Mouse (Mus musculus): ENCODE measurements around the gene Ascl2. TPM values are rescaled to one million over a fixed set of nuclear protein-coding genes. Genes with fewer than 3 reads are reported as not detected.
A peak's percentile ranks its signal among the peaks of the same experiment; 100 is the strongest.

Gene Ascl2
- polyA plus RNA-seq, 1 experiment from 2014 or later = 1.1 TPM

- peaks cover 78% of the 10 kb centered on the region for H3K27me3 ChIP-seq (ENCODE audit: insufficient read depth, poor library complexity, severe bottlenecking)
- no peaks in the 10 kb centered on the region for H3K36me3 ChIP-seq
- H3K9me3 ChIP-seq = no peaks in the 10 kb centered on the region
- no peak overlapping the region for H3K4me3 ChIP-seq
- H3K4me1 ChIP-seq = peaks cover 6% of the 10 kb centered on the region; the same call in 1 of the 2 replicates
- no peak overlapping the region for H3K27ac ChIP-seq
- WGBS = 86% methylated on average over 8 of the region's 8 CpGs
- no peak for DNase-seq (ENCODE audit: low spot score)
Measured at GRCm38 (mm10) chr7:142927293-142927692, 41.8 kb downstream of the Ascl2 start.

- no peak overlapping the region for H3K4me3 ChIP-seq
- H3K36me3 ChIP-seq = no peaks in the 10 kb centered on the region
- peak; percentile 89 for DNase-seq (ENCODE audit: low spot score)
- no peak overlapping the region for H3K27ac ChIP-seq
- H3K9me3 ChIP-seq = no peaks in the 10 kb centered on the region
- peaks cover 91% of the 10 kb centered on the region for H3K27me3 ChIP-seq (ENCODE audit: insufficient read depth, poor library complexity, severe bottlenecking)
- 28% methylated on average over 8 of the region's 8 CpGs for WGBS
- H3K4me1 ChIP-seq = peaks cover 17% of the 10 kb centered on the region
Measured at GRCm38 (mm10) chr7:142918641-142919628, 50.1 kb downstream of the Ascl2 start.

- peaks cover 17% of the 10 kb centered on the region for H3K4me1 ChIP-seq
- no peaks in the 10 kb centered on the region for H3K9me3 ChIP-seq
- no peaks in the 10 kb centered on the region for H3K36me3 ChIP-seq
- H3K4me3 ChIP-seq = no peak overlapping the region
- 81% methylated on average over 5 of the region's 5 CpGs for WGBS
- peaks cover 94% of the 10 kb centered on the region for H3K27me3 ChIP-seq (ENCODE audit: insufficient read depth, poor library complexity, severe bottlenecking)
- DNase-seq (ENCODE audit: low spot score) = no peak
- H3K27ac ChIP-seq = no peak overlapping the region
Measured at GRCm38 (mm10) chr7:142917659-142918058, 51.4 kb downstream of the Ascl2 start.

Other genes with a start within 250 kb of the Ascl2 start
- not detected in 2 replicates for gene Ins2, start 225.9 kb downstream of the Ascl2 start, polyA plus RNA-seq (2016; fragmentation: Nextera tagmentation; extraction: Ambion mirVana)
- 2.2 and 2.4 TPM in 2 replicates for gene Th, start 38.1 kb downstream of the Ascl2 start, polyA plus RNA-seq (2016; fragmentation: Nextera tagmentation; extraction: Ambion mirVana)
- 19.3 and 21.1 TPM in 2 replicates for gene Tspan32, start 35.8 kb upstream of the Ascl2 start, polyA plus RNA-seq (2016; fragmentation: Nextera tagmentation; extraction: Ambion mirVana)
- gene Cd81, start 83.5 kb upstream of the Ascl2 start, polyA plus RNA-seq (2016; fragmentation: Nextera tagmentation; extraction: Ambion mirVana) = 472 and 583 TPM in 2 replicates
- 78.0 and 99.5 TPM in 2 replicates for gene Tssc4, start 100.0 kb upstream of the Ascl2 start, polyA plus RNA-seq (2016; fragmentation: Nextera tagmentation; extraction: Ambion mirVana)
- gene Trpm5, start 125.4 kb upstream of the Ascl2 start, polyA plus RNA-seq (2016; fragmentation: Nextera tagmentation; extraction: Ambion mirVana) = 1.1 and 1.5 TPM in 2 replicates
- 5.4 and 10.5 TPM in 2 replicates for gene Kcnq1, start 137.1 kb upstream of the Ascl2 start, polyA plus RNA-seq (2016; fragmentation: Nextera tagmentation; extraction: Ambion mirVana)